Mouse (Mus musculus): Measurements from ENCODE around the gene Ddias. TPM values are rescaled to one million over a fixed set of nuclear protein-coding genes. Genes with fewer than 3 reads are reported as not detected.

Gene Ddias
- polyA plus RNA-seq, 1 experiment from 2014 or later = 16.4 TPM

- no peak for ATAC-seq (ENCODE audit: borderline replicate concordance, extremely low read depth, low FRiP score, low TSS enrichment)
- Histone ChIP-seq H3K9ac (no peak overlapping the region), H3K27me3 (no peaks in the 10 kb centered on the region), H3K4me3 (no peak overlapping the region), H3K4me2 (no peak overlapping the region), H3K27ac (no peak overlapping the region), H3K4me1 (no peaks in the 10 kb centered on the region), H3K9me3 (no peaks in the 10 kb centered on the region), H3K36me3 (no peaks in the 10 kb centered on the region)
- WGBS = 63% methylated on average over 11 of the region's 11 CpGs
These were observed 54.4 kb downstream of the Ddias start for GRCm38 (mm10) chr7:92819656-92820055.

- no peak overlapping the region for H3K4me2 ChIP-seq
- no peak overlapping the region for H3K9ac ChIP-seq
- H3K4me3 ChIP-seq = no peak overlapping the region
- no peaks in the 10 kb centered on the region for H3K27me3 ChIP-seq
- H3K27ac ChIP-seq = no peak overlapping the region
- H3K9me3 ChIP-seq = no peaks in the 10 kb centered on the region
- ATAC-seq (ENCODE audit: borderline replicate concordance, extremely low read depth, low FRiP score, low TSS enrichment) = no peak
- no peaks in the 10 kb centered on the region for H3K36me3 ChIP-seq
- no peaks in the 10 kb centered on the region for H3K4me1 ChIP-seq
- WGBS = 73% methylated on average over 9 of the region's 9 CpGs
These were observed 56.2 kb downstream of the Ddias start for GRCm38 (mm10) chr7:92817886-92818285.

GRCm38 (mm10) chr7:92817242-92817641 is 56.8 kb downstream of the Ddias start:
- ATAC-seq (ENCODE audit: borderline replicate concordance, extremely low read depth, low FRiP score, low TSS enrichment) = no peak
- Histone ChIP-seq H3K27ac (no peak overlapping the region), H3K36me3 (no peaks in the 10 kb centered on the region), H3K4me3 (no peak overlapping the region), H3K4me2 (no peak overlapping the region), H3K9me3 (no peaks in the 10 kb centered on the region), H3K9ac (no peak overlapping the region), H3K4me1 (no peaks in the 10 kb centered on the region), H3K27me3 (no peaks in the 10 kb centered on the region)
- WGBS = 69% methylated on average over 2 of the region's 2 CpGs

- H3K27ac ChIP-seq = no peak overlapping the region
- 69% methylated on average over 7 of the region's 7 CpGs for WGBS
- no peaks in the 10 kb centered on the region for H3K4me1 ChIP-seq
- no peak overlapping the region for H3K4me3 ChIP-seq
- ATAC-seq (ENCODE audit: borderline replicate concordance, extremely low read depth, low FRiP score, low TSS enrichment) = no peak
- H3K9ac ChIP-seq = no peak overlapping the region
- H3K4me2 ChIP-seq = no peak overlapping the region
- H3K36me3 ChIP-seq = no peaks in the 10 kb centered on the region
- no peaks in the 10 kb centered on the region for H3K9me3 ChIP-seq
- no peaks in the 10 kb centered on the region for H3K27me3 ChIP-seq
These were observed 62.3 kb downstream of the Ddias start for GRCm38 (mm10) chr7:92811667-92812279.

Other genes with a start within 250 kb of the Ddias start
- 6.3 and 8.5 TPM in 2 replicates for gene Ankrd42, start 237.1 kb downstream of the Ddias start, polyA plus RNA-seq (2015; fragmentation: Nextera tagmentation; extraction: Ambion mirVana)
- gene Pcf11, start 204.3 kb downstream of the Ddias start, polyA plus RNA-seq (2015; fragmentation: Nextera tagmentation; extraction: Ambion mirVana) = 18.9 and 22.1 TPM in 2 replicates
- 5.0 and 6.2 TPM in 2 replicates for gene Rab30, start 132.6 kb downstream of the Ddias start, polyA plus RNA-seq (2015; fragmentation: Nextera tagmentation; extraction: Ambion mirVana)
- gene Prcp, start 223 bp upstream of the Ddias start, polyA plus RNA-seq (2015; fragmentation: Nextera tagmentation; extraction: Ambion mirVana) = 43.1 and 43.2 TPM in 2 replicates
- 8.7 and 9.7 TPM in 2 replicates for gene Fam181b, start 205.6 kb upstream of the Ddias start, polyA plus RNA-seq (2015; fragmentation: Nextera tagmentation; extraction: Ambion mirVana)